Mouse (Mus musculus): ENCODE results near the gene Rapgef6.

- no peak for TF ChIP-seq POLR2A (IDR thresholded peaks at IDR 0.05; ENCODE audit: extremely low read depth, insufficient read depth, low read length)
- TF ChIP-seq CTCF (IDR thresholded peaks at IDR 0.05; ENCODE audit: low read depth, low read length), result no peak
Observed at GRCm38 (mm10) chr11:54502546-54503245, 20.0 kb upstream of the Rapgef6 start.
